Mouse (Mus musculus) midbrain, embryonic 15.5 days (tissue): ENCODE data around the gene Wnt9b. TPM values are rescaled to one million over a fixed set of nuclear protein-coding genes. Genes with fewer than 3 reads are reported as not detected.

Experiments
- ATAC-seq: fragments of 200-750 bp; cut with Nextera tagmentation; replicated peaks from 2 replicates; pipeline ENCODE4 v1.8.0; 2017; ENCODE audit warnings: moderate TSS enrichment
- H3K27ac ChIP-seq: fragments of 300-500 bp; sonication (generic); 2 replicates; pipeline ENCODE4 v1.5.1; 2015; ENCODE audit warnings: mild to moderate bottlenecking, inconsistent platforms
- H3K27me3 ChIP-seq: fragments of 300-500 bp; sonication (generic); replicated peaks from 2 replicates; pipeline ENCODE4 v1.6.1; 2015; ENCODE audit warnings: inconsistent platforms
- H3K36me3 ChIP-seq: fragments of 300-500 bp; sonication (generic); replicated peaks from 2 replicates; pipeline ENCODE4 v1.6.1; 2015; ENCODE audit warnings: inconsistent platforms
- H3K4me1 ChIP-seq: fragments of 300-500 bp; sonication (generic); 2 replicates; pipeline ENCODE4 v1.6.1; 2015; ENCODE audit warnings: inconsistent platforms
- H3K4me2 ChIP-seq: fragments of 300-500 bp; sonication (generic); 2 replicates; pipeline ENCODE4 v1.6.1; 2015; ENCODE audit warnings: inconsistent platforms, mild to moderate bottlenecking, moderate library complexity
- H3K4me3 ChIP-seq: fragments of 300-500 bp; sonication (generic); 2 replicates; pipeline ENCODE4 v1.5.1; 2015; ENCODE audit warnings: mild to moderate bottlenecking, inconsistent platforms
- H3K9ac ChIP-seq: fragments of 300-500 bp; sonication (generic); 2 replicates; pipeline ENCODE4 v1.6.1; 2015; ENCODE audit warnings: mild to moderate bottlenecking, inconsistent platforms
- H3K9me3 ChIP-seq: fragments of 300-500 bp; sonication (generic); 2 replicates; pipeline ENCODE4 v1.6.1; 2016; ENCODE audit warnings: inconsistent platforms
- WGBS: fragments of 180-500 bp; shearing (Covaris S2); methylation state at CpG from one replicate; pipeline ENCODE4 v1.1.7; 2015; ENCODE audit warnings: mixed read lengths; 5-methylcytosine and 5-hydroxymethylcytosine counted together
- polyA plus RNA-seq: library from polyadenylated mRNA; unstranded; fragments of >200 nt; fragmentation: Nextera tagmentation; extraction: Ambion mirVana; gene quantifications from 2 replicates; pipeline ENCODE4 v1.2.1, GENCODE M21; 2015

Wnt9b gene
- 0.95 and 1.3 TPM in 2 replicates for polyA plus RNA-seq

DNA sequence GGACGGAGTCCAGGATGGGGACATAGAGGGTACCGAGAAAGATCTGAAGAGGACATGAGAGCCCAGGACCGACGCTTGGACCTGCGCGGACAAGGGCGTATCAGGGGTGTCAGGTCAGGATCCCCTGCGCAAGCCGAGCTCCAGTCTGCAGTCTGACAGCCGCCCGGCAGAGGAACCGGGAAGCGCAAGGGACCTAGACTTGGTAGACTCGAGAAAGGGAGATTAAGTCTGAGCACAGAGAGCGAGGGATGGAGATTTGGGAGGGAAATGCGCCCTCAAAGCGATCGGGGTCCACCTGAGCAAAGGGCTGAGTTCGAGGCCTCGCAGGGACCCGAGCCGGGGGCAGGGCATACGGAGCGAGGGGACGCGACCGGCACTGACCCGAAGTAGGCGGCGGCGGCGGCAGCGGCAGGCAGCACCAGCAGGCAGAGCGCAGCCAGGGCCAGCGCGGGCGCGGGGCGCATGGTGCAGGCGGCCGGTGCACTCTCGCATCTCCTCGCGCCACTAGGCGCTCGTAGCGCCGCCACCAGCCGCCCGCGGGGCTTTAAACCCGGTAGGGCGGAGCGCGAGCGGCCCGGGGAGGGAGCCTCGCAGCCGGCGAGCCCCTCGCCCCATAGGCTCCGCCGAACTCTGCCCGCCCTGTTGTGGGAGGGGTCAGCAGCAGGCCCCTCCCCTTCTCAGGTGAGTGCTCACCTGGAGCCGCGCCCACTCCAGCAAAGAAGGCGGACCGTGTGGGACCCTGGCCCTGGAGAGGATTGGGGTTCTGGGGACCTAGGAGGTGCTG is at the start of gene Wnt9b:
Wnt9b (minus strand) TSS at position 516 of the 784 bp plus-strand sequence.
- Histone ChIP-seq H3K9ac (peak within 1 kb of the TSS; percentile 35), H3K4me3 (peak within 1 kb of the TSS; percentile 52), H3K27ac (no peak within 1 kb of the TSS), H3K4me2 (peak within 1 kb of the TSS; percentile 92), H3K9me3 (no peaks in the 10 kb centered on the region), H3K27me3 (peaks cover 51% of the 10 kb centered on the region), H3K36me3 (no peaks in the 10 kb centered on the region), H3K4me1 (peaks cover 15% of the 10 kb centered on the region)
- WGBS: under 1% methylated on average over 68 of the region's 68 CpGs
- ATAC-seq: peak; percentile 56; the same call in 1 of the 2 replicates

DNA sequence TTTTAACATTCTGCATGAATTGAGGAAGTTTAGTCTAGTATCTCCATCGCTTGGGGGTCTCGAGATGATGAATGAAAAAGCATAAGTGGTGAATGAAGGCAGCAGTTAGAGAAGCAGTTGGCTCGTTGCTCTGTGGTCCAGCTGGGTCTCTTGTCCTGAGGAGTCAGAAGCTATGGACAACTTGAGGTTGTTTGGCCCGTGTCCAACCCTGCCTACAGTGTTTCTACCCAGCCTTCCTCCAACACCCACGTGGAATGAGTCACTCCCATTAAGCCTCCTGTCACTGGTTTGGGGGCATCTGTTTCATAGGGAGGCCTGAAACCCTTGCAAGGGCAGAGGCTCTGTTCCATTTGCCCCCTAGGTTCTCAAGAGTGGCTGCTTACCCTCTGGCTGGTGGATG is 40.3 kb upstream of the Wnt9b start:
- H3K9ac ChIP-seq: no peak overlapping the region
- no peak overlapping the region for H3K27ac ChIP-seq
- H3K27me3 ChIP-seq: 0 out of 2 replicates have a peak, but pooled peaks cover 7% of the 10 kb centered on the region
- H3K4me1 ChIP-seq: peaks cover 3% of the 10 kb centered on the region; the same call in 1 of the 2 replicates
- 75% methylated on average over 5 of the region's 5 CpGs for WGBS
- no peak overlapping the region for H3K4me2 ChIP-seq
- no peak for ATAC-seq
- H3K9me3 ChIP-seq: no peaks in the 10 kb centered on the region
- H3K4me3 ChIP-seq: no peak overlapping the region
- no peaks in the 10 kb centered on the region for H3K36me3 ChIP-seq

DNA sequence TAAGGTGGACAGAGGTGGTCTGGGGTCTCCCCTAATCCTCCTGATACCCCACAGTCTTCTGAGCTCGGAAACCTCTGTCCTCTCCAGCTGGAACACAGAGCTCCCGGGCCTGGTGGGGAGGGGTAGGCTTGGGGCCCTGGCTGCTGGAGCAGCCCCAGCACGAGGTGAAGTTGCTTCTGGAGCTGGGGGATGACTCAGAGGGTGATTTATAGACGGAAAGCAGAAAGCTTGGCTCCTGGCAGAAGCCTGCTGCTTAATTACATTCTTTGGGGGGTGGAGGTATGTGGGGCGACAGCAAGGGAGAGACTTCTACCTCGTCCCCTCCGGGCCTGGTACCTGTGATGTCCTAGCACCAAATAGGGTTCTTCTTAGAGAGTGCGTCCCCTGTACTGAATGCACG is 30.5 kb upstream of the Wnt9b start:
- Histone ChIP-seq H3K4me1 (peaks cover 19% of the 10 kb centered on the region; the same call in 1 of the 2 replicates), H3K27ac (no peak overlapping the region), H3K9me3 (no peaks in the 10 kb centered on the region), H3K36me3 (no peaks in the 10 kb centered on the region), H3K4me3 (no peak overlapping the region), H3K9ac (no peak overlapping the region), H3K4me2 (no peak overlapping the region), H3K27me3 (peaks cover 13% of the 10 kb centered on the region)
- 72% methylated on average over 9 of the region's 9 CpGs for WGBS
- ATAC-seq: no peak

DNA sequence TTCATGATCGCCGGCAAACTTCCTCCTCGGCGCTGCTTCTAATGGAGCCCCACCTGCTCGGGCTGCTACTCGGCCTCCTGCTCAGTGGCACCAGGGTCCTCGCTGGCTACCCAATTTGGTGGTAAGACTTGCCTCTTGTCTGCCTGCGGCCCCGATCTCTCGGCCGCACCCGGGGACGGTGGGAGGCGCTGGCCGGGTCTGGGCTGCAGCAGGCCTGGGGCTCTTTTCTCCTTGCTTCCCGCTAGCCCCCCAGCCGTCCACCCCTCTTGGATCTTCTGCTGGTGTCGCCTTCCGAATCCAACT is 24.6 kb upstream of the Wnt9b start:
- H3K36me3 ChIP-seq: no peaks in the 10 kb centered on the region
- peak overlapping the region; percentile 31 for H3K9ac ChIP-seq
- peaks cover 52% of the 10 kb centered on the region for H3K27me3 ChIP-seq
- peak overlapping the region; percentile 49 for H3K4me3 ChIP-seq
- H3K4me2 ChIP-seq: peak overlapping the region; percentile 87
- WGBS: 1% methylated on average over 19 of the region's 19 CpGs
- peak overlapping the region; percentile 70 for H3K27ac ChIP-seq
- peak; percentile 40; the same call in 1 of the 2 replicates for ATAC-seq
- H3K4me1 ChIP-seq: peaks cover 58% of the 10 kb centered on the region
- H3K9me3 ChIP-seq: no peaks in the 10 kb centered on the region

DNA sequence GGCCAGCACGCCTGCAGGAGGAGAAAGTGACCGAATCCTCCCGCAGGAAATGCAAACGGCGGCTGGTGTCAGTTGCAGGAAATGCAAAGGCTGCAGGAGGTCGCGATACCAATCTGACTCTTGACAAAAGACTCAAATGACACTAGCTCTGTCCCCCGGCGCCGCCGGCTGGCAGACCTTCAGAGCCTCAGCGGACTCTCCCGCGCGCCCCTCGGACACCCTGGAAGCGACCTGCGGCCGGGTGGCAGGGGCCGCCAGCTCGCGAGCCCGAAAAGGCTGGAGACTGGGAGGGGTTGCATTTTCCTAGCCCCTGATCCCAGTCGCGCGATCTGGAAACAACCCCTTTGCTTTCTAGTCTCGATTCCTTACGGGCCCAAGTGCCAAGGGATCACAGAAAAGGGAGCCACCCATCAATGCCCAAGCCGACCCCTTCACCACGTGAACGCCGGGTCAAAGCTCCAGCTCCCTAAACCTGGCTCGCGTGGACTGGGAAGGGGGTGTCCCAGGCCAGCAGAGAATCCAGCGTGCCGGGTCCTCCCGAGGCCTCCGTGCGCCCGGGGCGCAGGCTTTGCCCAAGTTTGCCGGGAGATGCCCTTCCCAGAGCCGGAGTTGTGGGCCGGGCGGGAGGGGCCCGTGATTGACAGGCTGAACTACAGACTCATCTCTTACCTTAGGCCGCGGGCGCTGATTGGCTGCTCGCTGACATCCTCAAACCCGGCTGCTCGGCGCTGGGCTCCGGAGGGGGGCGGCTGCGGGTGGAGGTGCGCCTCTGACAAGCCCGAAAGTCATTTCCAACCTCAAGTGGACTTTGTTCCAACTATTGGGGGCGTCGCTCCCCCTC is 24.0 kb upstream of the Wnt9b start, which contains the start of gene Wnt3:
Wnt3 (plus strand) TSS at position 764 of the 841 bp plus-strand sequence.
- ATAC-seq: peak; percentile 67; the same call in 1 of the 2 replicates
- H3K27ac ChIP-seq: peak within 1 kb of the TSS; percentile 70
- peak within 1 kb of the TSS; percentile 87 for H3K4me2 ChIP-seq
- H3K27me3 ChIP-seq: peaks cover 52% of the 10 kb centered on the region
- peak within 1 kb of the TSS; percentile 41 for H3K9ac ChIP-seq
- WGBS: 0% methylated on average over 60 of the region's 60 CpGs
- peaks cover 58% of the 10 kb centered on the region for H3K4me1 ChIP-seq
- no peaks in the 10 kb centered on the region for H3K36me3 ChIP-seq
- H3K9me3 ChIP-seq: no peaks in the 10 kb centered on the region
- H3K4me3 ChIP-seq: peak within 1 kb of the TSS; percentile 49

DNA sequence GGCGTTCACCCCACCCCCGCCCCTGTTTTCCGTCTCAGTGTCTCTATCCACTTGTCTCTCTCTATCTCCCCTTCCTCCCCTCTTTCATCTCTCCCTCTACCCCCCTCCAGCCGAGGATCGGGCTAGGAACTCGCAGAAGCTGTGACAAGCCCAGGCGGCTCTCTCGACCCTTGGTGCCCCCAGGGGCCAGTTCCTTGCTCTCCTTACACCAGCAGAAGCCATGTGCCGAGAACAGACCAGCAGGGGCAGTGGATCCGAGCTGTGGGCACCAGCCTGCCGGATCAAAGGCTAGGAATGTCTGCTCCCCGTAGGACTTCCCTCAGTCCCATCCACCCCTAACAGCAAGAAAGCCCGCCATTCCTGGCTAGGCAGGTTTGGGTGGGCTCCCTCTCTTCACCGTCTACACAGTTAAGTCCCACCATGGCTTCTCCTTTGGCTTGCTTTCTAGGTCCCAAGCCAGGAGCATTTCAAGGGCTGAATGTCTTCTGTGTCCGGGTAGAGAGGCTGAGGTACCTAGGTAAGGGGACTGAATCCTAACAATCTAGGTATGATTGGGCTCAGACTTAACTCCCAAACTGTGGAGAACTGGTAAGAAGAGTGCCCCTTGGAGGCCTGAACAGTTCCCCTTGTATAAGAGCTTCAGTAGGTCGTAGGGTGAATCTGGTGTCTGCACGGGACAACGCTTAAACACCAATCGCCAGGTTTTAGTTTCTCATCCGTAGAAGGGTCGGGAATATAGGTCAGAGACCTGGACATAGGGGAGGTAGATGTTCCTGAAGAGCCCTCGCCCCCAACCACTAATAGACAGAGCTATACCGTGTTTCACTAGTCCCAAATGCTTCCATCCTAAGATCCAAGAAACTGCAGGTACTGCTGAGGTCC is 23.1 kb upstream of the Wnt9b start:
- no peaks in the 10 kb centered on the region for H3K36me3 ChIP-seq
- H3K27ac ChIP-seq: peak overlapping the region; percentile 70; the same call in 1 of the 2 replicates
- no peaks in the 10 kb centered on the region for H3K9me3 ChIP-seq
- peak overlapping the region; percentile 41; the same call in 1 of the 2 replicates for H3K9ac ChIP-seq
- H3K4me3 ChIP-seq: peak overlapping the region; percentile 49
- WGBS: 2% methylated on average over 23 of the region's 23 CpGs
- peaks cover 52% of the 10 kb centered on the region for H3K27me3 ChIP-seq
- H3K4me2 ChIP-seq: peak overlapping the region; percentile 87
- no peak for ATAC-seq
- peaks cover 57% of the 10 kb centered on the region for H3K4me1 ChIP-seq

DNA sequence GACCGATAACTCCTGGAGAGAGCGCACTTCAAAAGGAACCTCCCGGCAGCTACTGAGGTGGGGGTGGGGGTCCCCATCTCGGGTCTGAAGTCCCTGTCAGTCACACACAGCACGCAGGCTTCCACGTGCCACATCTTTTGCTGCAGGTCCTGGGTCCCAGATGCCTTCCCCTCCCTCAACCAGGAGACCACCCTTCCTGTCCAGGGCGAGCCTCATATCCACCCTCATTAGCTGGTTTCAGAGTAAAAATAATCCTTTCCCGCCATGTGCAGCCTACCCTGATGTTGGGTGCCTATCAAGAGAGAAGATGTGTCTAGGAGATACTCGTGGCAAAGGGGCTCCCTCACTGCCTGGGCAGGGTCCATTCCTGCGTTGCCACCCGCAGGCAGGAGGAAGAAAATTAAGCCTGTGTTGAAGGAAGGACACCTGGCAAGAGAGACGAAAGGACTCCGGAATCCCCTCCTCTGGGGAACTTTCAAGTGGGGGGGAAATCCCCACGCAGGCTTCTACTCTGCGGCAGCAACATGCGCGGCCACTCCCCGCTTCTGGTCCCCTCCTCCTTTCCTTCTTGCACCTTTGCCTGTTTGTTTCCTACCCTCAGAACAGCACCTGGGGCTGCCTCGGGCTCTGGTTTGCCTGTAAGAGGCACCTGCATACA is 21.7 kb upstream of the Wnt9b start:
- H3K9me3 ChIP-seq: no peaks in the 10 kb centered on the region
- peak overlapping the region; percentile 87 for H3K4me2 ChIP-seq
- H3K27me3 ChIP-seq: peaks cover 54% of the 10 kb centered on the region
- no peaks in the 10 kb centered on the region for H3K36me3 ChIP-seq
- 2% methylated on average over 19 of the region's 19 CpGs for WGBS
- no peak overlapping the region for H3K27ac ChIP-seq
- ATAC-seq: no peak
- H3K4me1 ChIP-seq: peaks cover 44% of the 10 kb centered on the region
- H3K4me3 ChIP-seq: peak overlapping the region; percentile 20; the same call in 1 of the 2 replicates
- H3K9ac ChIP-seq: no peak overlapping the region

DNA sequence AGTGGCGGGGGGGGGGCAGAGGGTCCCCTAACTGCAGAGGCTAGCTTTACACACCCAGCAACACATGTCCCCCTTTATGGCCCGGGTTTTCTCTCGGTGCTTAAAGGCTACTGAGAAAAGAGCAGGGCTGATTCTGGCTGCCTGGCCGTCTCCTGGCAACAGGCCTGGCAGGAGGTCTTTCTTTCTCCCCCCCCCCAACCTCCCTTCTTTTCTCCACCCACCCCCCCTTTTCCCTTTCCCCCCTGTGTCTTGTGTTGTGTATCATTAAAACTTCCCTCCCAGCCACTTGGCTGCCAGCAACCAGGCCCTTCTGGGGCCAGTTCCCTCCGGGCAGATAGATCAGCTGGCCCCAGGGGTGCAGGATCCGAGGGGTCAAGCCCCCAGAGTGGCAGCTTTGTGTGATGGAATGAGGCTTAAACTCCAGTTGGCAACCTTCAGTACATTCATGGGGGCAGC is 16.0 kb upstream of the Wnt9b start:
- Histone ChIP-seq H3K36me3 (no peaks in the 10 kb centered on the region), H3K4me3 (no peak overlapping the region), H3K4me1 (peaks cover 17% of the 10 kb centered on the region), H3K4me2 (no peak overlapping the region), H3K27ac (peak overlapping the region; percentile 38; the same call in 1 of the 2 replicates), H3K9me3 (no peaks in the 10 kb centered on the region), H3K9ac (no peak overlapping the region), H3K27me3 (peaks cover 17% of the 10 kb centered on the region)
- 8% methylated on average over 6 of the region's 6 CpGs for WGBS
- peak; percentile 75 for ATAC-seq

DNA sequence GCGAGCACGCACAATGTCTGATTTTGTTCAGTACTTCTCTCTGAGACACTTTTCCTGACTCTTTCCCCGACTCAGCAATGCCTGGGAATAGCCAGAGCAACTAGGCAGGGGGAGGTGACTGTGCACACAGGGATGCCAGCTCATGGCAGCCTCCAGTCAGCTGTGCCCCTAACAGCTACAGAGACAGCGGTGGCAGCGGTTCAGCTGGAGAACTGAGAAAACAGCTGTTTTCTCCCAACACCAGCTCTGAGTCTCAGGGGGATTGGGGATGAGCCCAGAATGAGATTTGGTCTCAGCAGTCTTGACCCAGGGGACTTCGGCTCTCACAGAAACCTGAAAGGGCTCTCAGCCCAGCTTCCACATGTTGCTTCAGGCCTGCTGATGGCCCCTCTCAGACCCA is 15.0 kb upstream of the Wnt9b start:
- H3K9me3 ChIP-seq: no peaks in the 10 kb centered on the region
- no peak overlapping the region for H3K4me2 ChIP-seq
- no peak overlapping the region for H3K4me3 ChIP-seq
- no peaks in the 10 kb centered on the region for H3K36me3 ChIP-seq
- no peak for ATAC-seq
- H3K4me1 ChIP-seq: peaks cover 14% of the 10 kb centered on the region
- H3K9ac ChIP-seq: no peak overlapping the region
- H3K27me3 ChIP-seq: peaks cover 9% of the 10 kb centered on the region; the same call in 1 of the 2 replicates
- 30% methylated on average over 6 of the region's 6 CpGs for WGBS
- no peak overlapping the region for H3K27ac ChIP-seq

DNA sequence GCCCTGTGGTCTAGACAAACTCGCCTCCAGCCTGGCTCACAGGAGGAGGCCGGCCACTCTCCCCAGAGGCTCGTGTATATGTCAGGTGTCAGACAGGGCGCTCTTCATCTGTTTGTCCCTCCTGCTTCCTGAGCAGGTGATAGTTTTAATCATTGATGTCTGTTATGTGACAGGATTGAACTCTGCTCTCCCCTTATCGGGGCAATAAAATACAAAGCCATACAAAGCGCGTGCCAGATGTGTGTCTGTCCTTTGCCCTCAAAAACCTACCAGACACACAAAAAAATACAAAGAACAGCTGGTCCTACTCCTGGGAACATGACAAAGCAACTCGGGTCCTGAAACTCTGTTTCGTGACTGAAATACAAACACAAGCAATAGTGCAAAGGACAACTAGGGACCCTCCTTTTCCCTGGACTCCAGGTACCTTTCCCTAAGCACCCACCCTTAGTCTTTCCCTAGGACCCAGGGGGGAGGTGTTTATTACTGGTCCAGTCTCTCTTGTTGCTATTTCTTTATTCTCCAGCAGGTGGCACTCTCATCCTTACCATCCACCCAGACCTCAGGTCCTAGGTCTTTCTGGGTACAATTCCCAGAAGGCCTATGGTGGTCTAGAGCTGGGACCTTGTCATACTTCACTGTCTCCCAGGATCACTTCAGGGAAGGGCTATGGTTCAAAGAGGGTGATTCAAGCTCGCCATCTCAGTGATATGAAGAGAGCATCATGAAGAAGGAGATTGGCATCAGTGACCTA is 14.0 kb upstream of the Wnt9b start:
- Histone ChIP-seq H3K4me2 (no peak overlapping the region), H3K4me1 (peaks cover 14% of the 10 kb centered on the region), H3K9ac (no peak overlapping the region), H3K27ac (no peak overlapping the region), H3K9me3 (no peaks in the 10 kb centered on the region), H3K27me3 (peaks cover 4% of the 10 kb centered on the region), H3K4me3 (no peak overlapping the region), H3K36me3 (no peaks in the 10 kb centered on the region)
- WGBS: 35% methylated on average over 10 of the region's 10 CpGs
- peak; percentile 62 for ATAC-seq
